Mouse (Mus musculus) liver, embryonic 14.5 days (tissue): ENCODE measurements around the gene Med15.

ENCODE experiments used
- CTCF ChIP-seq: IDR thresholded peaks from 2 replicates; pipeline ENCODE4 v1.5.1; 2016; ENCODE audit warnings: antibody characterized with exemption, low read depth, control low read depth
- EP300 ChIP-seq: IDR thresholded peaks from 2 replicates; pipeline ENCODE4 v1.6.1; 2016; ENCODE audit warnings: antibody characterized with exemption, low read depth

DNA sequence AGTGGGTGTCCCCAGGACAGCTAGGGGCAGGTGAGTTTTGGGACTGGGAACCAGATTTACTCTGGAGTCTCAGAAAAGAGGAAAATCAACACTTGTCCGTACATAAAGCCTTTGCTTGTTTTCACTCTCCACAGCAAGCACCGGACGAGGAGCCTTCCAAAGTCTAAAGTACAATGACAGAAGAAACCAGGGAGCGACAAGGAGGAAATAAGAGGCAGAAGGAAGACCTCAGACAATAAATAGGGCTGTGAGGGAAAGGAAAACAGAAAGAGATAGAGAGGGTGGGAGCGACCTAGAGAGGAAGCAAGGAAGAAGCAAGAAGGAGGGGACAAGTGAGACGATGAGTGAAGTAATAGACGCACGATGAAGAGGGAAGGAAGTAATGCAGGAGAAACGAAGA, 26.2 kb upstream of the Med15 start:
- no peak for TF ChIP-seq CTCF
- TF ChIP-seq EP300: no peak
